Mouse (Mus musculus) small intestine, adult 2 months (tissue): ENCODE results near the gene Cd300a.

Experiments used
- CTCF ChIP-seq: fragments of 200-500 bp; IDR thresholded peaks from 2 replicates; pipeline ENCODE4 v1.5.1; 2012; ENCODE audit warnings: low read depth, mild to moderate bottlenecking, control low read depth, inconsistent platforms, low read length, moderate library complexity, mixed read lengths; ENCODE audit not compliant: insufficient replicate concordance, insufficient read length; ENCODE audit errors: extremely low read depth
- POLR2A ChIP-seq: fragments of 200-500 bp; IDR thresholded peaks from 2 replicates; pipeline ENCODE4 v1.6.1; 2012; ENCODE audit warnings: low read depth, mild to moderate bottlenecking, control low read depth, inconsistent platforms, low read length, moderate library complexity

DNA sequence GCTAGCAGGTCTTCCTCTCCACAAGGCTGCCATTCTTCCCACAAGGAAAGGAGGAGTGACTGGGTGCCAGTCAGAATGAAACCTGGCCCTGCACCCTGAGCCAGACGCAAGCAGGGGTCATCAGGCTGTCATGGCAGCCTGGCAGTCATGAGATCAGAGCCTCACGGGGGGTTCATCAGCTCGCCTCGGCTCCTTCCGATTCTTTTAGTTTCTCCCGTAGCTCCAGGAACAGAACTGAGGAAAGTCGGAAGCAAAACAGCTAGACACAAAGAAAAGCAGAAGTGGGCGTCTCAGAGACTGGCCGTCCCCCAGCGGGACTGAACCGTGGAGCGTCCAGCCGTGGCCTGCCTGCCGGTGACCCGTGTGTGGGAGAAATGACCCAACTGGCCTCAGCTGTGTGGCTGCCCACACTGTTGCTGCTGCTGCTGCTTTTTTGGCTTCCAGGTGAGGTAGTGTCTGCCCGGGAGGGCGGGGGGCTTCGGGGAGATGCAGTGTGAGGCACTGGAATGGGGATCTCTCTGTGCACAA, at the start of gene Cd300a:
- TF ChIP-seq POLR2A (no peak), CTCF (no peak)
